Mouse (Mus musculus) stomach, embryonic 15.5 days (tissue): ENCODE measurements at regions not wholly inside any gene's neighbourhood (a gene's known extent, or its start where the extent isn't known, plus 50 kb on each side); places are given as distances from the start of the nearest gene placed in this dataset.
"Not testable (repeated sequence)": the region's sequence is repeated elsewhere in the genome, so short reads cannot be mapped to it uniquely, and the experiment has no call there.

Source experiments
- ATAC-seq: fragments of 200-750 bp; cut with Nextera tagmentation; 2 replicates; pipeline ENCODE4 v1.8.0; 2017; ENCODE audit warnings: low read depth, moderate number of reproducible peaks, moderate TSS enrichment; ENCODE audit not compliant: insufficient read depth, low FRiP score
- H3K27ac ChIP-seq: fragments of 300-500 bp; sonication (generic); 2 replicates; pipeline ENCODE4 v1.5.1; 2015; ENCODE audit warnings: mild to moderate bottlenecking, inconsistent platforms
- H3K27me3 ChIP-seq: fragments of 300-500 bp; sonication (generic); replicated peaks from 2 replicates; pipeline ENCODE4 v1.6.1; 2015; ENCODE audit warnings: inconsistent platforms
- H3K36me3 ChIP-seq: fragments of 300-500 bp; sonication (generic); 2 replicates; pipeline ENCODE4 v1.6.1; 2015; ENCODE audit warnings: inconsistent platforms
- H3K4me1 ChIP-seq: fragments of 300-500 bp; sonication (generic); 2 replicates; pipeline ENCODE4 v1.6.1; 2015; ENCODE audit warnings: inconsistent platforms
- H3K4me2 ChIP-seq: fragments of 300-500 bp; sonication (generic); 2 replicates; pipeline ENCODE4 v1.6.1; 2015; ENCODE audit warnings: mild to moderate bottlenecking, inconsistent platforms
- H3K4me3 ChIP-seq: fragments of 300-500 bp; sonication (generic); replicated peaks from 2 replicates; pipeline ENCODE4 v1.5.1; 2015; ENCODE audit warnings: inconsistent platforms
- H3K9ac ChIP-seq: fragments of 300-500 bp; sonication (generic); 2 replicates; pipeline ENCODE4 v1.6.1; 2015; ENCODE audit warnings: inconsistent platforms
- H3K9me3 ChIP-seq: fragments of 300-500 bp; sonication (generic); 2 replicates; pipeline ENCODE4 v1.6.1; 2016; ENCODE audit warnings: inconsistent platforms
- WGBS: fragments of 180-500 bp; shearing (Covaris S2); methylation state at CpG from one replicate; pipeline ENCODE4 v1.1.7; 2015; 5-methylcytosine and 5-hydroxymethylcytosine counted together

DNA sequence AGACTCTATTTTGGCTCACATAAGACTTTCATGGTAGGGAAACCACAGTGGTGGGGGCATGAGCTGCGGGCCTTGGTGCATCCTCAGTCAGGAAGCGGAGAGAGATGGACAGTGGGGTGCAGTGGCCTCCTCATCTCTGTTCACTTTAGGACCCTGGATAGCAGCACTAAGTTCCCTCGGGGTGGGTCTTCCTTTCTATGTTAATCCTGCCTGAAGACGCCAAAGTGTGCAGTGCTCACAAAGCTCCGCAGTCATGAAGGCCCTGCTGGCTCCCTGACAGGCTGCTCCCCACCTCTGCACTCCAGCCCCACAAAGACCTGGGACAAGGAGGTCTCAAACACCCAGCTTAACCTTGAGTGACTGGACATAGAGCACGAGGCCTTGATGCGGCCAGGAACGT is 56.8 kb downstream of the Sox1 start:
- H3K4me1 ChIP-seq = no peaks in the 10 kb centered on the region
- no peak overlapping the region for H3K9ac ChIP-seq
- no peak overlapping the region for H3K4me3 ChIP-seq
- H3K4me2 ChIP-seq = no peak overlapping the region
- 59% methylated on average over 8 of the region's 8 CpGs for whole genome bisulfite sequencing
- no peaks in the 10 kb centered on the region for H3K36me3 ChIP-seq
- ATAC-seq = no peak
- H3K27me3 ChIP-seq = peaks cover 15% of the 10 kb centered on the region
- H3K9me3 ChIP-seq = no peaks in the 10 kb centered on the region
- H3K27ac ChIP-seq = no peak overlapping the region

DNA sequence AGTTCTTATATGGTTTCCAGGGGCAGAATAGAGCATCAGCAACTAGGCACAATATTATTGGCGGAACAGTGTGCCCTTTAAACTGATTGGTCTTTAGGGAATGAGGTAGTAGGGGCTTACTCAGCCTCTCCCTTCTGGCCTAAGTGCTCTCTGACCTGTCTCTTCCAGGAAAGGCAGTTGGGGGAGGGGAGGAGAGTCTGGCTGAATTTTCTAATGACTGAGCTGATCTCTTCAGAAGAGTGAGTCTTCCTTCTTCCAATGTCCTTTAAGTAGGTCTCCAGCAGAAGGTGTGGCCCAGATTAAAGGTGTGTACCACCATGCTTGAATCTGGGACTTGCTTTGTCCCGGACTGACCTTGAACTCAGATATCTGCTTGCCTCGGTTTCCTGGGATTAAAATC is 60.3 kb downstream of the Sox1 start:
- H3K27ac ChIP-seq, H3K27me3 ChIP-seq, H3K4me3 ChIP-seq, H3K4me1 ChIP-seq, H3K9ac ChIP-seq, H3K4me2 ChIP-seq, H3K9me3 ChIP-seq, H3K36me3 ChIP-seq, ATAC-seq: not testable (repeated sequence)
- WGBS = 80% methylated on average over 3 of the region's 3 CpGs

DNA sequence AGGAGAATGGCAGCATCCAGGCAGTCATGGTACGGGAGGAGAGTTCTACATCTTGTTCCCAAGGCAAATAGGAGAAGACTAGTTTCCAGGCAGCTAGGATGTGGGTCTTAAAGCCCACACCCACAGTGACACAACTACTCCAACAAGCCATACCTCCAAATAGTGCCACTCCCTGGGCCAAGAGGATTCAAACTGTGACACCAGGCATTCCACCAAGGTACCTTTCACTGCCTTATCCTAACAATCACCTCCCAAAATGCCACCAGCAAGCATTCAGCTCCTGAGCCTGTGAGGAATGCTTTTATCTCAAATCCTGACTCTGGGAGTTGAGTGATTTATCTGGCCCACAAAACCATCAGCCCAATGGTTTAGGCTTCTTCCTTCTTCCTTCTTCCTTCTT is 61.2 kb downstream of the Sox1 start:
- no peaks in the 10 kb centered on the region for H3K4me1 ChIP-seq
- no peak overlapping the region for H3K4me2 ChIP-seq
- WGBS = 77% methylated on average over 1 of the region's 1 CpGs
- no peaks in the 10 kb centered on the region for H3K36me3 ChIP-seq
- no peak overlapping the region for H3K27ac ChIP-seq
- ATAC-seq = no peak
- no peaks in the 10 kb centered on the region for H3K9me3 ChIP-seq
- H3K27me3 ChIP-seq = 0 out of 2 replicates have a peak, but pooled peaks cover 8% of the 10 kb centered on the region
- H3K9ac ChIP-seq = no peak overlapping the region
- no peak overlapping the region for H3K4me3 ChIP-seq

DNA sequence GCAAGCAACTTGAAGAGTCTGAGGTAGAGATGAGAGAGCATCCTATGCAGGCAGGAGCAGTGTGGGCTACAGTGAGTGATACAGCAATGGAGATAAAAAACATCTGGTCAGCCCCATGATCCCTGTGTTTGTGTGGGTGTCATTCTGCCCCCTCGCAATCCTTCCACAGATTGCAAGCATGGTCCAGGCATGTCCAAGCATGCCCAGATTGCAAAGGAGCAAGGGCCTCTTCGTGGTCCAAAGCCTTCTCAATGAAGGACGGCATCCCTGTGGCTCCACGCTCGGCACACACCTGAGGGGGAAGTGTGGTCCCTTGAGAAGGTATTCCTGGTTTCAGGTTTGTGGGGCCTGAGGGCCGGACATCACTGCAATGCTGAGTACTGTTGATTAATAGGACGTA is 61.9 kb downstream of the Sox1 start:
- Histone ChIP-seq H3K9me3 (no peaks in the 10 kb centered on the region), H3K4me2 (no peak overlapping the region), H3K4me3 (no peak overlapping the region), H3K9ac (no peak overlapping the region), H3K27me3 (0 out of 2 replicates have a peak, but pooled peaks cover 8% of the 10 kb centered on the region), H3K36me3 (no peaks in the 10 kb centered on the region), H3K27ac (no peak overlapping the region), H3K4me1 (no peaks in the 10 kb centered on the region)
- 61% methylated on average over 7 of the region's 7 CpGs for WGBS
- no peak for ATAC-seq

DNA sequence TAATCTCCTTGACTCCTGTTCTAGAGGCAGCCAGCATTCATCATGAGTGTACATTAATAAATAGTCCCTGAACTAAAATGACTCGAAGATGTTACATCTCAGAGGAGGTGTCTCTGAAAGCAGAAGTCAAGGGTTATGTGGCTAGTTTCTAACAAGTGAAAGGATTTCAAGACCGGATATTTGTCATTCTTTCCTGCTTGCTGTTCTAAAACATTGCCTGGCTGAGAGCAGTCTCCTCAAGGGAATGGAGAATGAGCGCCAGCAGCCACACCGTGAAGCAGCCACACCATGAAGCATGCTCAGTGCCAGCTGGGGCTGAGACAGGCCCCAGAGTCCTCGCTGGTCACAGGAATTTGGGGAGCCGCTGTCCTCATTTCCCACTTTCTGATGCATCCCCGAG is 71.8 kb downstream of the Sox1 start:
- WGBS = 71% methylated on average over 7 of the region's 7 CpGs
- no peak overlapping the region for H3K4me2 ChIP-seq
- no peak for ATAC-seq
- no peak overlapping the region for H3K9ac ChIP-seq
- H3K4me3 ChIP-seq = no peak overlapping the region
- H3K36me3 ChIP-seq = no peaks in the 10 kb centered on the region
- H3K9me3 ChIP-seq = no peaks in the 10 kb centered on the region
- no peaks in the 10 kb centered on the region for H3K4me1 ChIP-seq
- no peaks in the 10 kb centered on the region for H3K27me3 ChIP-seq
- no peak overlapping the region for H3K27ac ChIP-seq

DNA sequence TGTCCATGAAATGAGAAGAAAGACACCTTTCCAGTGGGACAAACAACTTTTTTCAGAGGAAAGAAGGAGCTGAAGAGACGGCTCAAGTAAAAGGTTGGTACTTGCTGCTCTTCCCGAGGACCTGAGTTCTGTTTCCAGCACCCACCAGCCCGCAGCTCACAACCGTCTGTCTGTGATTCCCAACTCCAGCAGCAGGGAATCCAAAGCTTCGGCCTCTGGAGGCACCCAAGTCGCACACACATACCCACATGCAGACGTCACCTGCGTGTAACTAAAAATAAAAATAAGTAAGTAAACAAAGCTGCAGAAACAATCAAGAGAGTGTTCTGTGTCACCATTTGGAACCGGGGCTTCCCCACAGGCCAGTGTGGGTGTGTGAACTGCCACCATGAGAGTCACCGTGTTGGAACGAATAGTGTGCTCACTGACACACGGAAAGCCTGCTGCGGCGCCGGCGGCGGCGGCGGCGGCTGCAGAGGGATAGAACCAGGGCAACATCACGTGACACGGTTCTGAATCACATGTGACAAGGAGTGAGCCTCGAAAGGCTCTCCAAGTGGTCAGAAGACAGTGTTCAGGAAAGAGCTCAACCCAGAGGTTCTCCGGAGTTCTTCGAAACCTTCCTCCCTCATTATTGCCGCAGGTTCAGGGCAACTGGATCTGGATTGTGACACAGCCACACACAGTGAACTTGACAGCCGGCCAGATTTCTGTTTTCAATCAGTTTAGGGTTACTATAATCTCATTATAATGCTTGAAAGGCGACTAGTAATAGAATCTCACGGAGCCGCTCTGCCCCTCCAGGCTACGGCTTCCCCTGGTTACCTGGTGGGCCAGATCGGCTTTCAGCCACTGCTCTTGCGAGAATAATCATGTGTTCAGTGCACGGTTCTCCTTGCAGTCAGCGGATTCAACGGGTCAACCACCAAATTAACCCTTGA is 72.6 kb downstream of the Sox1 start:
- no peak for ATAC-seq
- WGBS = 74% methylated on average over 36 of the region's 36 CpGs
- H3K9ac ChIP-seq = no peak overlapping the region
- no peaks in the 10 kb centered on the region for H3K36me3 ChIP-seq
- H3K4me3 ChIP-seq = no peak overlapping the region
- H3K9me3 ChIP-seq = no peaks in the 10 kb centered on the region
- H3K4me2 ChIP-seq = no peak overlapping the region
- no peaks in the 10 kb centered on the region for H3K4me1 ChIP-seq
- no peak overlapping the region for H3K27ac ChIP-seq
- H3K27me3 ChIP-seq = no peaks in the 10 kb centered on the region

DNA sequence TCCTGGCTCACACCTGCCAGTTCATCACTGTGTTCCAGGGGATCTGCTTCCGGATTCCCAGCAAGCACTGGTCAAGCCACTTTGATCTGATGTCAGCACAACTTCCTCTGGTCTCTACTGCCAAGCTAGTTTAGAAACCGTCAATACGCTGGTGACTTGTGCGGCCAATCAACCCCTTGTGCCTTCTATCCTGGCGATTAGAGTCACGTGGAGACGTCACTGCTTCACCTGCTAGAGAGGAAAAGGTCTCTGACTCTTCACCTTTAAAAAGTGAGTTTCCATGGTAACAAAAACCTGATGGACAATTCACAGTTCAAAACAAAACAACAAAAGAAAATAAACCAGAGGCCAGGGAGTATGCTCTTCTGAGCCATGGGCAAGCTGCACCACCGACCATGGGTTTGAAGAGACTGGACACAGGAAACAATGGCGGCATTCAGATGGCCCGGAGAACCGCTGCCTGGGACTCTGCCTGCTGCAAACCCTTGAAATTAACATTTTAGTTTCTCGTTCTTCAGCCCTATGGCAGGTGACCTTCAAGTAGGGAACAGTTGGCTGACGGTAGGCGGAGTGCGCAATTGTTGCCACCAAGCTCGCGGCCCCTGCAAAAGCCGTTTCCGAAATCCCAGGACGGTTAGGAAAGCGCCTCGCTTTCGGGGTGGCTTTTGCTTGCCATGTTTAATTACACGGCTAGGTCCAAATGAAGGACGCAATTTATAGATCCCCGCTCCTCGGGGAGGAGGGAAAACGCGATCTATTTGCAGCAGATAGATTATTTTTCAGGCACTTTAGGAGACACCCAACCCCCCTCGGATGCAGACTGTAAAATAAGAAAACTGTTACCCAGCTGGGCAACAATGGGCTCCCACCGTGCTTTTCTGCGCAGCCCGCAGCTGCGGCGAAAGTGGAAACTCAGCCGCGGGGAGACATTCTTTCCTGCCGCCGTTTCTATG is 82.6 kb downstream of the Sox1 start:
- no peak overlapping the region for H3K9ac ChIP-seq
- H3K4me3 ChIP-seq = peak overlapping the region; percentile 24
- peaks cover 5% of the 10 kb centered on the region; the same call in 1 of the 2 replicates for H3K4me1 ChIP-seq
- 9% methylated on average over 39 of the region's 39 CpGs for WGBS
- peaks cover 42% of the 10 kb centered on the region for H3K27me3 ChIP-seq
- no peak overlapping the region for H3K27ac ChIP-seq
- ATAC-seq = no peak
- no peaks in the 10 kb centered on the region for H3K36me3 ChIP-seq
- no peaks in the 10 kb centered on the region for H3K9me3 ChIP-seq
- peak overlapping the region; percentile 51 for H3K4me2 ChIP-seq

DNA sequence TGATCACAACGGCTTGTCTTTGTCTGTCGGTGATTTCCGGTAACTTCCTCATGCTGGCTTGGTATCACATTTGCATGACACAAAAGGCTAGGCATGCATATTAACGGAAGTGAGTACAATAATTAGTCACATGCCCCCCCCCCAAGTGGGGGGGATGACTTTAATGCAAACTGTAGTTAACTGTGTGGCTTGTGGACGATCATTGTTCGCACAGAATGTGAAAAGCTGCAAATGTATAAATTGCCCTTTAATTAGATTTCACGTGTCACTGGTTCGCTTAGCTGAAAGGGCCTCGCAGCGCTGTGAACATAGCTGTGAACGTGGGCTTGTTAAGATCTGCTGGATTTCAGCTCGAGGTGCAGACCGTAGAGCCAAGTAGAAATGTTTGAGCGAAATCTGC is 86.8 kb downstream of the Sox1 start:
- Histone ChIP-seq H3K4me2 (no peak overlapping the region), H3K9me3 (no peaks in the 10 kb centered on the region), H3K27ac (no peak overlapping the region), H3K9ac (no peak overlapping the region), H3K27me3 (peaks cover 30% of the 10 kb centered on the region), H3K4me1 (peaks cover 9% of the 10 kb centered on the region; the same call in 1 of the 2 replicates), H3K36me3 (no peaks in the 10 kb centered on the region), H3K4me3 (no peak overlapping the region)
- WGBS = 76% methylated on average over 14 of the region's 14 CpGs
- no peak for ATAC-seq

DNA sequence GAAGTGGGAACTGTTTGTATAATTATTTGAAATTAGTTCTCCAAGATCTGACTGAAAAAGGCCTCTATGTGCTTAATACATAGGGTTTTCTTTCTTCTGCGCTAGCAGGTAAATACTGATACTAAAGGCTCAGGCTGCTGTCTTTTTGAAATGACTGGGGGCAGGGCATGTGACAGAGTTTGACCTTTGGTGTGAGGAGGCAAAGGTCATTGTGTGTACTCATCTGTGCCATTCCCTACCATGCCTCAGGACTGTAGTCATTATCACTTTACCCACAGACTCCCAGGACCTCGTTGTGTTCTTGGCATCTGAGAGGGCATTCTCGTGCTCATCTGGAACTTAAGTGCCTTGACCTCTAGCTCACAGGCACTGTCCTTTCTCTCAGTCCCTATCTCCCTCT is 88.5 kb downstream of the Sox1 start:
- H3K9me3 ChIP-seq = no peaks in the 10 kb centered on the region
- 66% methylated on average over 3 of the region's 3 CpGs for WGBS
- no peak overlapping the region for H3K4me2 ChIP-seq
- ATAC-seq = no peak
- H3K36me3 ChIP-seq = no peaks in the 10 kb centered on the region
- no peak overlapping the region for H3K27ac ChIP-seq
- H3K4me1 ChIP-seq = 0 out of 2 replicates have a peak, but pooled peaks cover 4% of the 10 kb centered on the region
- H3K9ac ChIP-seq = no peak overlapping the region
- H3K27me3 ChIP-seq = peaks cover 18% of the 10 kb centered on the region
- no peak overlapping the region for H3K4me3 ChIP-seq

DNA sequence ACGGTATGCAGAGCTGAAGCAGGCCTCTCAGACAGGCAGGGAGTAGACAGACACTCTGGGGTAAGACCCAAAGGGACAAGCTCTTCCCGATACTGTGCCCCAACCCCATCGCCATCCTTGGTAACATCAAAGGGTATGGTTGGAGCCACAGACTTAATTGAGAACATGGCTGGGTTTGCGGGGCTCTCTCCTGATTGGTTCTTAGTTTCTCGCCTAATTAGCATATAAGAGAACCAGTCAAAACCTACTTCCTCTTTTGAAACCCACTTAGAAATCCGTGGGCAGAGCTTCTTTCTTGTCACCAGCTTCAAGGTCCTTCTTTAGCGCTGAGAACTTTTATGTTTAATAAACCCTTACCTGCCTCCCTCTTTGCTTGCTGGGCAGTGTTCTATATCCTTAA is 87.5 kb upstream of the Spaca7 start:
- Histone ChIP-seq H3K9me3 (no peaks in the 10 kb centered on the region), H3K4me1 (0 out of 2 replicates have a peak, but pooled peaks cover 4% of the 10 kb centered on the region), H3K27me3 (peaks cover 3% of the 10 kb centered on the region), H3K36me3 (no peaks in the 10 kb centered on the region), H3K27ac (no peak overlapping the region), H3K4me3 (no peak overlapping the region), H3K4me2 (no peak overlapping the region), H3K9ac (no peak overlapping the region)
- WGBS = 83% methylated on average over 7 of the region's 7 CpGs
- ATAC-seq = no peak

DNA sequence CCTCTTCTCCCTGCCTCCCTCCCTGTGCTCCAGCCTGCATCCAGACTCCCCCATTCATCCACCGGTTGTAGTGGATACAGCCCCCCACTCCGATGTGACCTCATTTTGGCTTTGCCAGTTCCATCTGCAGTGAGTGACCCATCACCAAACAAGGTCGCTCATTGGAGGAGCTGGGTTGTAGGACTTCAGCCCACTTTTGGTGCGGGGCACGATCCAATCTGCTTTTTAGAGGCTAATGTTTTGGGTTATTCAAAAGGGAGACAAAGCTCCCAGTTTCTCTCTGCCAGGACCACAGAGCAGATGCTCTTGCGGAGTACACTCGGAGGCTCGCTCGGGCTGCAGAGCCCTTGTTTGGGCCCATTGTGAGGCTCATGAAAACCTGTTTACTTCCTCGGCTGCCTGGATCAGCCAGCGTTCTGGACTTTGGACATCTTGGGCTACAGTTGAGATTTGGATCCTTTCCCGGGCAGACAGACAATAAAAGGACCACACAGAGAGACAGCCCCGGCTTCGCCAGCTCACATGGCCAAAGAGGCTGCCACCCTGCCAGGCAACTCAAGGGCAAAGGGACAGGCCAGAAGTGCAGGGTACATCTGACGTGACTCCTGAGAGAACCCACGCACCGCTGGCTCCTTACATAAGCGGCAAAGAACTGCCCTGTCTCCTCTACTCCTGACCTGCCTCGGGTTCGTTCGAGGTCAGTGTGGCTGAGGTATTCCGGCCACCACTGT is 86.3 kb upstream of the Spaca7 start:
- no peak overlapping the region for H3K4me3 ChIP-seq
- H3K27ac ChIP-seq = peak overlapping the region; percentile 6; the same call in 1 of the 2 replicates
- no peaks in the 10 kb centered on the region for H3K27me3 ChIP-seq
- 66% methylated on average over 22 of the region's 22 CpGs for WGBS
- H3K36me3 ChIP-seq = no peaks in the 10 kb centered on the region
- H3K4me1 ChIP-seq = 0 out of 2 replicates have a peak, but pooled peaks cover 4% of the 10 kb centered on the region
- no peak; the same call in 1 of the 2 replicates for ATAC-seq
- H3K4me2 ChIP-seq = no peak overlapping the region
- no peaks in the 10 kb centered on the region for H3K9me3 ChIP-seq
- H3K9ac ChIP-seq = no peak overlapping the region
